Mouse (Mus musculus): Measurements from ENCODE around the gene Blzf1. TPM values are rescaled to one million over a fixed set of nuclear protein-coding genes. Genes with fewer than 3 reads are reported as not detected.

Blzf1 gene
- total RNA-seq, 4 experiments from 2014 or later = 23.8 to 26.6 (median 25.8) TPM

Other genes starting within 250 kb of the Blzf1 start
- under 1 TPM in 2 of 4 experiments, not detected in 2; 0.19 to 0.34 TPM for gene Sell, start 245.5 kb downstream of the Blzf1 start, total RNA-seq (2022)
- gene Selp, start 192.2 kb downstream of the Blzf1 start, total RNA-seq (2022) = under 1 TPM; 0.27 to 0.83 (median 0.59) TPM
- under 1 TPM; 0.07 to 0.18 (median 0.13) TPM for gene F5, start 155.7 kb downstream of the Blzf1 start, total RNA-seq (2022)
- gene Slc19a2, start 58.4 kb downstream of the Blzf1 start, total RNA-seq (2022) = 1 to 10 TPM; 3.8 to 4.9 (median 4.5) TPM
- gene Ccdc181, start 31.9 kb downstream of the Blzf1 start, total RNA-seq (2022) = 10 to 100 TPM; 10.6 to 13.1 (median 11.8) TPM
- 1 to 10 TPM; 1.2 to 3.5 (median 2.2) TPM for gene Nme7, start 3.4 kb downstream of the Blzf1 start, total RNA-seq (2022)
- gene Atp1b1, start 150.9 kb upstream of the Blzf1 start, total RNA-seq (2022) = 100 to 1,000 TPM; 111 to 182 (median 171) TPM

Data from gastrocnemius, adult 8-10 months (tissue).